Mouse (Mus musculus): ENCODE results near the gene Ephb2. TPM values are rescaled to one million over a fixed set of nuclear protein-coding genes. Genes with fewer than 3 reads are reported as not detected.
A peak's percentile ranks its signal among the peaks of the same experiment; 100 is the strongest.

Gene Ephb2
- total RNA-seq, 2 experiments from 2014 or later: 31.6 to 32.7 TPM

GRCm38 (mm10) chr4:136841056-136841455, 5.3 kb upstream of the Ephb2 start:
- intact Hi-C loops (cut with DNase I): loop anchor here (1.0 kb wide), 1 partner anchor 163 kb away; no protein-coding TSS in a partner anchor
- peak; percentile 82 to 90 for DNase-seq (ENCODE audit: low spot score in 2 of 2)

- no peak for DNase-seq (ENCODE audit: low spot score in 2 of 2)
- intact Hi-C loops (cut with DNase I): loop anchor here (5.0 kb wide), 1 partner anchor 96 kb away; no protein-coding TSS in a partner anchor
Observed at GRCm38 (mm10) chr4:136838462-136838861, 2.7 kb upstream of the Ephb2 start.

- intact Hi-C loops (cut with DNase I): loop anchor here (5.0 kb wide), 1 partner anchor 96 kb away; no protein-coding TSS in a partner anchor
- no peak for DNase-seq (ENCODE audit: low spot score in 2 of 2)
Observed at GRCm38 (mm10) chr4:136838026-136838425, 2.2 kb upstream of the Ephb2 start.

- intact Hi-C loops (cut with DNase I): loop anchor here (5.0 kb wide), 1 partner anchor 94 kb away; no protein-coding TSS in a partner anchor
- DNase-seq (ENCODE audit: low spot score in 2 of 2): no peak
Observed at GRCm38 (mm10) chr4:136836387-136836931, 671 bp upstream of the Ephb2 start.

GRCm38 (mm10) chr4:136834815-136835620, 770 bp downstream of the Ephb2 start:
- intact Hi-C loops (cut with DNase I): loop anchor here (5.0 kb wide), 2 partner anchors 48 to 93 kb away; no protein-coding TSS in a partner anchor

GRCm38 (mm10) chr4:136834439-136834814, 1.4 kb downstream of the Ephb2 start:
- no peak for DNase-seq (ENCODE audit: low spot score in 2 of 2)
- intact Hi-C loops (cut with DNase I): loop anchor here (5.0 kb wide), 1 partner anchor 47 kb away; no protein-coding TSS in a partner anchor

More at GRCm38 (mm10) chr4:136834815-136835620, 770 bp downstream of the Ephb2 start:
- peak in 1 of 2 experiments; percentile 35 for DNase-seq (ENCODE audit: low spot score in 2 of 2)

- intact Hi-C loops (cut with DNase I): loop anchor here (5.0 kb wide), 1 partner anchor 46 kb away; no protein-coding TSS in a partner anchor
- no peak for DNase-seq (ENCODE audit: low spot score in 2 of 2)
Observed at GRCm38 (mm10) chr4:136833619-136834351, 2.0 kb downstream of the Ephb2 start.

GRCm38 (mm10) chr4:136832559-136833232, 3.1 kb downstream of the Ephb2 start:
- intact Hi-C loops (cut with DNase I): loop anchor here (5.0 kb wide), 1 partner anchor 45 kb away; no protein-coding TSS in a partner anchor
- DNase-seq (ENCODE audit: low spot score in 2 of 2): no peak

GRCm38 (mm10) chr4:136830272-136830823, 5.4 kb downstream of the Ephb2 start:
- no peak for DNase-seq (ENCODE audit: low spot score in 2 of 2)
- intact Hi-C loops (cut with DNase I): loop anchor here (5.0 kb wide), 1 partner anchor 43 kb away; no protein-coding TSS in a partner anchor

GRCm38 (mm10) chr4:136829837-136830236, 6.0 kb downstream of the Ephb2 start:
- intact Hi-C loops (cut with DNase I): loop anchor here (5.0 kb wide), 1 partner anchor 43 kb away; no protein-coding TSS in a partner anchor
- no peak for DNase-seq (ENCODE audit: low spot score in 2 of 2)

GRCm38 (mm10) chr4:136828664-136829569, 6.9 kb downstream of the Ephb2 start:
- DNase-seq (ENCODE audit: low spot score in 2 of 2): no peak
- intact Hi-C loops (cut with DNase I): no loop called here

GRCm38 (mm10) chr4:136824935-136825552, 10.7 kb downstream of the Ephb2 start:
- intact Hi-C loops (cut with DNase I): no loop called here
- no peak for DNase-seq (ENCODE audit: low spot score in 2 of 2)

- no peak for DNase-seq (ENCODE audit: low spot score in 2 of 2)
- intact Hi-C loops (cut with DNase I): no loop called here
Observed at GRCm38 (mm10) chr4:136820069-136820522, 15.7 kb downstream of the Ephb2 start.

GRCm38 (mm10) chr4:136816701-136817100, 19.1 kb downstream of the Ephb2 start:
- peak in 1 of 2 experiments; percentile 44 for DNase-seq (ENCODE audit: low spot score in 2 of 2)
- intact Hi-C loops (cut with DNase I): no loop called here

GRCm38 (mm10) chr4:136815364-136815763, 20.4 kb downstream of the Ephb2 start:
- intact Hi-C loops (cut with DNase I): no loop called here
- no peak for DNase-seq (ENCODE audit: low spot score in 2 of 2)

GRCm38 (mm10) chr4:136812543-136812942, 23.2 kb downstream of the Ephb2 start:
- no peak for DNase-seq (ENCODE audit: low spot score in 2 of 2)
- intact Hi-C loops (cut with DNase I): no loop called here

GRCm38 (mm10) chr4:136811596-136811995, 24.2 kb downstream of the Ephb2 start:
- DNase-seq (ENCODE audit: low spot score in 2 of 2): no peak
- intact Hi-C loops (cut with DNase I): no loop called here
